Mouse (Mus musculus): ENCODE measurements around the gene Sipa1l1. TPM values are rescaled to one million over a fixed set of nuclear protein-coding genes. Genes with fewer than 3 reads are reported as not detected.

Sipa1l1 gene
- total RNA-seq, 1 experiment = 31.8 TPM

DNA sequence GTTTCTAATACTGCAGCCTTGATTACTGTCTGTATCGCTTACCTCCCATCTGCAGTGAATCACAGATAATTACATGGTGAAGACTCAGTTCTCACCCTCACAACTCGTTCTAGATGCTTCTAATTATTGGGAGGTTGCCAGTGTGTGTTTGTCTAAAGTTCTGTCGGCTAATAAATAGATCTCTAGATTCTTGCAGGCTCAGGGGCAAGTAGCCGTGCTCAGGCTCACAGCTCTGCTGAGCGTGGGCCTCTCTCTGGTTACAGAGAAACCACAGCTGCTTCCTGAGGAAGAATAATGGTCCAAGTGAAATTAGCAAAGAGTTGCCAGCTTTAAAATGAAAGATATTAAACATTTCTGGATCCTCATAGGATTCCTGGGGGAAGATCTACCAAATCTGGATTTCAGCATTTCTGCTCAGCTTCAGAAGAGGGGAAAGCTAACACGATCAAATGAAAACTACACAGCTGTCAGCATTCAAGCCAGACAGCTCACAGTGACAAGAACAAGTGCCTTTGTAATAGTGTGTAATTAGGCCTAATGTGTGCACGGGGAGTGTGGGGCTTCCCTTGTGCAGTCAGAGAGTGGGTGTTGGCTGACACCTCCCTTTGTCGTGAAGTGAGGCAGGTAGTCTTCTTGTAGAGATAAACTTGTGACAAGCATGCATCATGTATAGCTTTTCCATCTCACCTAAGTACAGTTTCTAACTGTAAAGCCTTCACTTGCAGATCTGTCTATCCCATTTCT is 225.2 kb downstream of the Sipa1l1 start:
- TF ChIP-seq MAFK (IDR thresholded peaks at IDR 0.05; ENCODE audit: insufficient read depth, low read depth, low read length) (no peak), HCFC1 (IDR thresholded peaks at IDR 0.05; ENCODE audit: borderline replicate concordance, insufficient read depth, low read length) (no peak), ZC3H11A (IDR thresholded peaks at IDR 0.05; ENCODE audit: borderline replicate concordance, low read depth, low read length) (no peak), CHD2 (IDR thresholded peaks at IDR 0.05; ENCODE audit: low read depth, low read length) (no peak), ZNF384 (IDR thresholded peaks at IDR 0.05; ENCODE audit: low read depth, low read length) (no peak)
- no peak for DNase-seq (ENCODE audit: low read depth, low spot score)
- in situ Hi-C loops (cut with MboI; ENCODE audit: low sequenced_read_pairs in 2 of 2, unreplicated experiment in 2 of 2) = no loop called here

GRCm38 (mm10) chr12:82395194-82395593 is 226.1 kb downstream of the Sipa1l1 start:
- no peaks in the 10 kb centered on the region for H3K9me3 ChIP-seq (ENCODE audit: control insufficient read depth, insufficient read depth, low read depth, low read length)
- TF ChIP-seq CHD2 (IDR thresholded peaks at IDR 0.05; ENCODE audit: low read depth, low read length) = no peak
- TF ChIP-seq HCFC1 (IDR thresholded peaks at IDR 0.05; ENCODE audit: borderline replicate concordance, insufficient read depth, low read length) = no peak
- TF ChIP-seq ZC3H11A (IDR thresholded peaks at IDR 0.05; ENCODE audit: borderline replicate concordance, low read depth, low read length) = no peak
- TF ChIP-seq ZNF384 (IDR thresholded peaks at IDR 0.05; ENCODE audit: low read depth, low read length) = no peak
- TF ChIP-seq MAFK (IDR thresholded peaks at IDR 0.05; ENCODE audit: insufficient read depth, low read depth, low read length) = no peak
- in situ Hi-C loops (cut with MboI; ENCODE audit: low sequenced_read_pairs in 2 of 2, unreplicated experiment in 2 of 2) = no loop called here

More for the DNA sequence above, 225.2 kb downstream of the Sipa1l1 start:
- H3K9ac ChIP-seq (ENCODE audit: insufficient read depth, low read depth, low read length, poor library complexity, severe bottlenecking) = no peak overlapping the region
- no peaks in the 10 kb centered on the region for H3K9me3 ChIP-seq (ENCODE audit: control insufficient read depth, insufficient read depth, low read depth, low read length)
- H3K4me1 ChIP-seq (ENCODE audit: control insufficient read depth in 2 of 2, insufficient read depth in 2 of 2, low read length in 2 of 2, poor library complexity in 1 of 2) = no peaks in the 10 kb centered on the region
- no peak overlapping the region for H3K27ac ChIP-seq (ENCODE audit: insufficient read depth, low read depth, low read length, poor library complexity, severe bottlenecking)
- peaks cover 4% of the 10 kb centered on the region; the same call in 1 of the 2 replicates for H3K36me3 ChIP-seq (ENCODE audit: control insufficient read depth, insufficient read depth, low read length, poor library complexity, severe bottlenecking)
- H3K4me3 ChIP-seq (ENCODE audit: insufficient read depth in 1 of 2, low read depth in 1 of 2, low read length in 2 of 2, poor library complexity in 1 of 2, severe bottlenecking in 1 of 2) = no peak overlapping the region

GRCm38 (mm10) chr12:82397193-82397592 is 228.1 kb downstream of the Sipa1l1 start:
- in situ Hi-C loops (cut with MboI; ENCODE audit: low sequenced_read_pairs in 2 of 2, unreplicated experiment in 2 of 2) = no loop called here
- no peak overlapping the region for H3K4me3 ChIP-seq (ENCODE audit: insufficient read depth in 1 of 2, low read depth in 1 of 2, low read length in 2 of 2, poor library complexity in 1 of 2, severe bottlenecking in 1 of 2)

More at GRCm38 (mm10) chr12:82395194-82395593, 226.1 kb downstream of the Sipa1l1 start:
- Histone ChIP-seq H3K4me3 (ENCODE audit: insufficient read depth in 1 of 2, low read depth in 1 of 2, low read length in 2 of 2, poor library complexity in 1 of 2, severe bottlenecking in 1 of 2) (no peak overlapping the region), H3K36me3 (ENCODE audit: control insufficient read depth, insufficient read depth, low read length, poor library complexity, severe bottlenecking) (peaks cover 4% of the 10 kb centered on the region; the same call in 1 of the 2 replicates), H3K27ac (ENCODE audit: insufficient read depth, low read depth, low read length, poor library complexity, severe bottlenecking) (no peak overlapping the region), H3K4me1 (ENCODE audit: control insufficient read depth in 2 of 2, insufficient read depth in 2 of 2, low read length in 2 of 2, poor library complexity in 1 of 2) (no peaks in the 10 kb centered on the region), H3K9ac (ENCODE audit: insufficient read depth, low read depth, low read length, poor library complexity, severe bottlenecking) (no peak overlapping the region)
- DNase-seq (ENCODE audit: low read depth, low spot score) = no peak

GRCm38 (mm10) chr12:82397751-82398150 is 228.6 kb downstream of the Sipa1l1 start:
- Histone ChIP-seq H3K4me3 (ENCODE audit: insufficient read depth in 1 of 2, low read depth in 1 of 2, low read length in 2 of 2, poor library complexity in 1 of 2, severe bottlenecking in 1 of 2) (no peak overlapping the region), H3K9ac (ENCODE audit: insufficient read depth, low read depth, low read length, poor library complexity, severe bottlenecking) (no peak overlapping the region), H3K9me3 (ENCODE audit: control insufficient read depth, insufficient read depth, low read depth, low read length) (no peaks in the 10 kb centered on the region), H3K27ac (ENCODE audit: insufficient read depth, low read depth, low read length, poor library complexity, severe bottlenecking) (no peak overlapping the region), H3K36me3 (ENCODE audit: control insufficient read depth, insufficient read depth, low read length, poor library complexity, severe bottlenecking) (peaks cover 4% of the 10 kb centered on the region; the same call in 1 of the 2 replicates), H3K4me1 (ENCODE audit: control insufficient read depth in 2 of 2, insufficient read depth in 2 of 2, low read length in 2 of 2, poor library complexity in 1 of 2) (no peaks in the 10 kb centered on the region)
- no peak for TF ChIP-seq CHD2 (IDR thresholded peaks at IDR 0.05; ENCODE audit: low read depth, low read length)
- no peak for TF ChIP-seq ZNF384 (IDR thresholded peaks at IDR 0.05; ENCODE audit: low read depth, low read length)
- no peak for TF ChIP-seq MAFK (IDR thresholded peaks at IDR 0.05; ENCODE audit: insufficient read depth, low read depth, low read length)
- TF ChIP-seq ZC3H11A (IDR thresholded peaks at IDR 0.05; ENCODE audit: borderline replicate concordance, low read depth, low read length) = no peak
- TF ChIP-seq HCFC1 (IDR thresholded peaks at IDR 0.05; ENCODE audit: borderline replicate concordance, insufficient read depth, low read length) = no peak
- in situ Hi-C loops (cut with MboI; ENCODE audit: low sequenced_read_pairs in 2 of 2, unreplicated experiment in 2 of 2) = no loop called here
- no peak for DNase-seq (ENCODE audit: low read depth, low spot score)

More at GRCm38 (mm10) chr12:82397193-82397592, 228.1 kb downstream of the Sipa1l1 start:
- Histone ChIP-seq H3K9me3 (ENCODE audit: control insufficient read depth, insufficient read depth, low read depth, low read length) (no peaks in the 10 kb centered on the region), H3K36me3 (ENCODE audit: control insufficient read depth, insufficient read depth, low read length, poor library complexity, severe bottlenecking) (peaks cover 4% of the 10 kb centered on the region; the same call in 1 of the 2 replicates), H3K4me1 (ENCODE audit: control insufficient read depth in 2 of 2, insufficient read depth in 2 of 2, low read length in 2 of 2, poor library complexity in 1 of 2) (no peaks in the 10 kb centered on the region), H3K27ac (ENCODE audit: insufficient read depth, low read depth, low read length, poor library complexity, severe bottlenecking) (no peak overlapping the region), H3K9ac (ENCODE audit: insufficient read depth, low read depth, low read length, poor library complexity, severe bottlenecking) (no peak overlapping the region)
- TF ChIP-seq HCFC1 (IDR thresholded peaks at IDR 0.05; ENCODE audit: borderline replicate concordance, insufficient read depth, low read length) = no peak
- TF ChIP-seq ZNF384 (IDR thresholded peaks at IDR 0.05; ENCODE audit: low read depth, low read length) = no peak
- TF ChIP-seq CHD2 (IDR thresholded peaks at IDR 0.05; ENCODE audit: low read depth, low read length) = no peak
- no peak for TF ChIP-seq ZC3H11A (IDR thresholded peaks at IDR 0.05; ENCODE audit: borderline replicate concordance, low read depth, low read length)
- TF ChIP-seq MAFK (IDR thresholded peaks at IDR 0.05; ENCODE audit: insufficient read depth, low read depth, low read length) = no peak
- no peak for DNase-seq (ENCODE audit: low read depth, low spot score)

Data from ES-E14 (cell line).